Mouse (Mus musculus): Measurements from ENCODE around the gene Dvl2.
A peak's percentile ranks its signal among the peaks of the same experiment; 100 is the strongest.

The Dvl2 gene

DNA sequence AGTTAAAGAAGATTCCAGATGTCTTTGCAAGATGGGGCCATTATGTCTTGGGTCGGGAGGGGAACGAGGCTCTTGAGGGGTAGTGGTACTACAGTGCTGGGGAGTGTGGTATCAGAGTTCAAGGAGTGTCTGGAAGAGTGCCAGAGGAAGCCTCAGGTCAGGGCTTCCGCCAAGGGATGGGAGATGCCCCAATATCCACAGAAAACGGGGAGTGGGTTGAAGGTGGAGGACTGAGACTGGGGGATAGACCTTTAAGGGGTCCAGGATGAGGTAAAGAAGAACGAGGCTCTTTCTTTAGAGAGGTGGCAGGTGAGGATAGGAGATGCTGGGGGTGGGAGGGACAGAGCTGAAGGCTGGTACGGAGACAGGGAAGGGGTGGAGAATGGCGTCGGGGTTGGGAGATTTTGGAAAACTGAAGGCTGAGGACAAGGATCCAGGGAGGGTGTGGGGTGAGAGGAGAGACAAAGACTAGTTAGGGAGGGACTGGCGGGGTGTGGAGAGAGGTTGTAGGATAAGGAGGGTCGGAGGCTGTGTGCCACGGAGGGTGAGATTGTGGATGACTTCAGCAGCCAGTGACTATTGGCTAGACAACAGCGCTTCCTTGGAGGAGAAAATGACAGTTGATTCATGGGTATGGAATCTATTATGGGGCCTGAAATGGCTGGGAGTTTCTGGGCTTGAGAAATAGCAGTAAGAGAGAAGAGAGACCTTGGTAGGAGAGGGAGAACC is 28.2 kb downstream of the Dvl2 start:
- DNase-seq (ENCODE audit: low spot score): no peak

DNA sequence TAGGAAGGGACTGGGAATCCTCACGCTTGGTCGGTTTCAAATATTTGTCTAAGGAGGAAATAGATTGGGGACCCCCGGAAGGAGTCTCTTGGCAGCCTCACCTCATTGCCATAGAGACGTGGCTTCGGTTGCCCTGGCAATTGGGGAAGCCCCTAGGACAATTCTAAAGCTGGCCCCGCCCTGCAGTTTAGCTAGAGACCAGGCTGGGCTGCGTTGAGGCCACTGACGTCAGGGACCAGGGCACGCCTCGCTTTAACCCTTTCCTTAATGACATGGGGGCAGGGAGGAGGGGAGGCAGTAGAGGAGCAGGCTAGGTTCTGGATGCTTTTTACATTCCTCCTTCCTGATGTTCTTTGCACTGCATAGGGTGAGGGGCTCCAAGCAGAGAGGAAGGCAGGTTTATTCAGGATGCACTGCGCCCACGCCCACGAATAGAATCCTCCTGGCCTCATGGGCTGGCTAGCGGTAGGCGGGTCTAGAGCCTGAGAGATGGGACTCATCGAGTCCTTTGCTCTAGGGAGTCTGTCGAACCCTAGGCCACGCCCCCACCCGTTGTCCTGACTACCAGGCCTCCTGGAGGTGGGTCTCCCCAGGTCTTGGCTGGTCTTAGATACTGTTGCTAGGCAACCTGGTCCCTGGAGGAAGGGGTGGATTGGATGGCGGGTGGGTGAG is 28.9 kb downstream of the Dvl2 start:
- DNase-seq (ENCODE audit: low spot score): peak; percentile 87

DNA sequence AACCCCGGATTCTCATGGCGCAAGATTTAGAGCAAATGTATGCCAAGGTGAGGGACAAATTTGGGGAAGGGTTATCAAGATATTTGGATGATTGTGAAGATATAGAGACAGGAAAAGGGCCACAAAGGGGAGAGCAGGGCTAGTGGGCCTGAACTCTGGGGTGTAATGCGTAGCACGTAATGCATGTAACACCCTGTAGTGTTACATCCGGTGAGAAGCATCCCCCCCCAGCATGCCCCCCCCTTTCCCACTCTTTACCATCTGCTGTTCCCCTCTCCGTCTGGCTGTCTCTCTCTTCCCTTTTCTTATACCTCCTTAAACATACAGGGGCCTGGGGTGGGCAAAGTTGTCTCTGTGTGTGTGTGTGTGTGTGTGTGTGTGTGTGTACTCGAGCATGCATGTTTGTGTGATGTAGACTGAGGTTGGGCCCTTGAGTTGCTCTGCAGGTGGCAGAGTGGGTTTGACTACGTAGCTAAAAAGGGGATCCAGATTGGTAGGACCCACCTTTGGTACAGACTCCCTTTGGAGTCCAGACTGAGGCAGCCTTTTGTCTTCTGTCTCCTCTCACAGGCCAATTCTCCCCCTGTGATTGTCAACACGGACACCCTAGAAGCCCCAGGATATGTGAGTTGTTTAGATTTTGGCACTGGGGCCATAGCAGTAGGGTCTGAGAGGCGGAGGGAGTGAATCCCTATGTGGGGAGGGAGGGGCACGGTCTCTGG is 29.6 kb downstream of the Dvl2 start:
- no peak for DNase-seq (ENCODE audit: low spot score)

DNA sequence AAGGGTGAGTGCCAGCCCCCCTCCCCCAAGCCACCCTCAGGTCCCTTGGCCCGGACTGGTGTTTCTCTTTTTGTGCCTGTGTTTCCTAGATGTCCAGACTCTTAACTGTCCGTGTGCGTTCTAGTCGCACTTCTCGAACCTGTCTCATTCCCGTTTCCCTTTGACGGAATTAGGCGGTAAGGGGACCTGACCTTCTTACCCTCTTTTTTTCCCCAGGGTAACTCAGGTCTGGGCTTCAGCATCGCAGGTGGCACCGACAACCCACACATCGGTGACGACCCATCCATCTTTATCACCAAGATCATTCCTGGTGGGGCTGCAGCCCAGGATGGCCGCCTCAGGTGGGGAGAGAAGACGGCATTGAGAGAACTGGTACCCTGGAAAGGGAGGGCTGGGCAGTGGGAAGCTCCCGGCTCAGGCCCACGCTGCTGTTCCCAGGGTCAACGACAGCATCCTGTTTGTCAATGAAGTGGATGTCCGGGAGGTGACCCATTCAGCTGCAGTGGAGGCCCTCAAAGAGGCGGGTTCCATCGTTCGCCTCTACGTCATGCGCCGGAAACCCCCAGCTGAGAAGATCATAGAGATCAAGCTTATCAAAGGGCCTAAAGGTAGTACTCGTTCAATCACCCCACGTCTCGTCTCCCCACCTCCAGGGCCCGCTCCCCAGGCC is 30.4 kb downstream of the Dvl2 start:
- DNase-seq (ENCODE audit: low spot score): no peak

DNA sequence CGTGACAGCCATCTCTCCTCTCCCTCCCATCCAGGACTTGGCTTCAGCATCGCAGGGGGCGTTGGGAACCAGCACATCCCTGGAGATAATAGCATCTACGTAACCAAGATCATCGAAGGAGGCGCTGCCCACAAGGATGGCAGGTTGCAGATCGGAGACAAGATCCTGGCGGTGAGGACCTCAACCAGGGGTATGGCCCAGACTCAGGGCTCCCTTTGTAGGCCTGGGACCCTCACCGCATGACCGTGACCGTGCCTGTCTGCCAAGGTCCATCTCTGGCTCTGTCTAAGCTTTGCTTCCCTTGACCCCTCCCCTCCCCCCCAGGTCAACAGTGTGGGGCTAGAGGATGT is 30.9 kb downstream of the Dvl2 start:
- DNase-seq (ENCODE audit: low spot score): no peak

DNA sequence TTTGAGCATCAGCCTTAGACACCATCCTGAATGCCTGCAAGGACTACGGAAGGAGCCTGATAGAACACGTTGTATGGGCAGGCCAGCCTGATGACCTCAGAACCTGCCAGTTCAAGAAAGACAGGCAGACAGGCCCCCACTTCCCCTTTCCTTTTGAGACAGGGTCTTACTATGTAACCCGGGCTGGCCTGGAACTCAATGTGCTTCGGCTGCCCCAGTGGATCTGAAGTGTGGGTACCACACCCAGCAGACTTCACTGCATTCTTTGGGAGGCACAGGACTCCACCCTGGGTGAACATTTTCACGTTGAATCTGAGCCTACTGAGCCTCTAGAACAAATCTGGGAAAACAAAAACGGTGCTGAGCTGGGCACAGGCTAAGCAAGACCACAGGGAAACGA is 37.8 kb downstream of the Dvl2 start:
- DNase-seq (ENCODE audit: low spot score): no peak

DNA sequence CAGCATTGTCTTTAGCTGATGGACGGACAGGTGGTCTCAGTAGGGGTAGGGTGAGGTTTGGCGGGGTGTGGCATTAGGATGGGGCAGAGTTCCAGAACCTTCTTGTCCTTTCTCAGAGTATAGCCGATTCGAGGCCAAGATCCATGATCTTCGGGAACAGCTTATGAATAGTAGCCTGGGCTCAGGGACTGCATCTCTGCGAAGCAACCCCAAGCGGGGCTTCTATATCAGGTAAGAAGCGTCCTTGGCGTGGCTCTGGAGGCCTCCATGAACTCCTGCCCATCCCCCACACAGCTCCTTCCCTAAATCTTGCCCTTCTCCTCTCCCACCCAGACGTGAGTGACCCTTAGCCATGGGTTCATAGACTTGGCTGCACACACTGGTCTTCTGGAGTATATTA is 39.2 kb downstream of the Dvl2 start:
- DNase-seq (ENCODE audit: low spot score): no peak

DNA sequence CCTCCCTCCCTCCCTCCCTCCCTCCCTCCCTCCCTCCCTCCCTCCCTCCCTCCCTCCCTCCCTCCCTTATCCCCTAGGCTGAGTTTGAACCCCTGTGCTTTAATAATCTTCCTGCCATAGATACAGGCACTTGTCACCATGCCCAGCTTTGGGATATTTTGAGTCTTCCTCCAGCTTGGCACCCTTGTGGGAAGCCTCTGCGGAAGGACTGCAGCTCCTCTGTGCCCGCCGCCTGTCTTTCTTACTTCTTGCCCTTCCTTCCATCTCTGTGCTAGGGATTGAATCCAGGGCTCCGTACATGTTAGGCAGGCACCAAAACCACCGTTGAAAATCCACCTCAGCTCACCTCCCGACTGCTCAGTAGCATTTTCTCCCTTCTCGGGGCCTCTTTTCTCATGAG is 39.8 kb downstream of the Dvl2 start:
- DNase-seq (ENCODE audit: low spot score): no peak

DNA sequence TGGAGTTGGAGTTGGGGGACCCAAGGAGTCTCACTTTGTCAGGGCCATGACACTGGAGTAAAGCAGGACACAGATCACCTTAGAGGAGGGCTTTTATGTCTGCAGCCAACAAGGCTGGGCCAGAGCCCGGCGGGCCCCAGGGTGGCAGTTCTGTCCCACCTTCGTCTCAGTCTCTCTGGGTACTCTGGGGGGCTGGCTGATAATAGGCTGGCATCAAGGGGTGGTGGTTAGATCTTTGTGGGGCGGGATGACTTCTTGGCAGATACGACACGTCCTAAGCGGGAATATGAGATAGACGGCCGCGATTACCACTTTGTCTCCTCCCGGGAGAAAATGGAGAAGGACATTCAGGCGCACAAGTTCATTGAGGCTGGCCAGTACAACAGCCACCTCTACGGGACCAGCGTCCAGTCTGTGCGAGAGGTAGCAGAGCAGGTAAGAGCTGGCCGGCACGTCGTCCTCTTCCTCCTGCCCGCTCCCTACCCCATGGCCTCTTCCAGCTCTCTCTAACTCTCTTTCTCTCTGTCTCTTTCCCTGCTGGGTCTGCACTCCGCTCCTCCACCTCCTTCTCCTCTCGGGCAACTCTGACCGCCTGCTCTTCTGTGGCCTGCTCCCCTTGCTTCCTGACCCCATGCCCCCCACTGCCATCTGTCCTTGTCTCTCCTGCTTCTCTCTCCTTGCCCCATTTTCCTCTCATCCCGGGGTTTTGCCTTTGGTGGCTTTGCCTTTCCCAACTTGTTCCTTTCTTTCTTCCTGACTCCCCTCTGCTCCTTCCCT is 42.1 kb downstream of the Dvl2 start:
- DNase-seq (ENCODE audit: low spot score): no peak

DNA sequence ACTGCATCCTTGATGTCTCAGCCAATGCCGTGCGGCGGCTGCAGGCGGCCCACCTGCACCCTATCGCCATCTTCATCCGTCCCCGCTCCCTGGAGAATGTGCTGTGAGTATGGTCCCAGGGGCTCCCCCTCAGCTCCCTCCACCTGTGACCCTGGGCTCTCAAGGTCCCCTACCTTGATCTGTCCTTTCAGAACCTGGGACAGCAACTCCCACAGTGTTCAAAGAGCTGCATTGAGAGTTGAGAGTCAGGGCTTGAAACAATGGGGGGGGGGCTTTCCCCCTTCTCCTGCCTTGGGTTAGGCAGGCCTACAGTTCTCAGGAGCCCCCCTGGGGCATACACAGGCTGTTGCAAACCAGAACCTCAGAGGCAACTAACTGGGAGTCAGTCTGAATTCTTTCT is 43.3 kb downstream of the Dvl2 start:
- DNase-seq (ENCODE audit: low spot score): no peak

DNA sequence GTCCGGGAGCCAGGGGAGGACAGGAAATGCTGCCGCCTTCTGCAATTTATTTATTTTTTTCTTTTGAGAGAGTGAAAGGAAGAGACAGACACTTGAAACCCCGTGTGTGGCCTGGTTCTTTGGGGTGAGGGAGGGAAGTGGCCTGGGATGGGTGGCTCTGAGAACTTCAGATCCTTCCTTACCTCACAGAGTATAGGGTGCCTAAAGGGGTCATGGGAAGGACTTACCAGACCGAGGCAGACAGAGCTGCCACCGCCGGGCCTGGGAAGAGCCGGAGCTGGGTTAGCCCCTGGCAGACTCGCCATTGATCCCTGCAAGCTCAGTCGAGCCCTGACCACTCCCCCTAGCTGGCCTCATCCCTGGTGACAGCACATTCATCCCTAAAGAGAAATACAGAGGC is 45.0 kb downstream of the Dvl2 start:
- no peak for DNase-seq (ENCODE audit: low spot score)

DNA sequence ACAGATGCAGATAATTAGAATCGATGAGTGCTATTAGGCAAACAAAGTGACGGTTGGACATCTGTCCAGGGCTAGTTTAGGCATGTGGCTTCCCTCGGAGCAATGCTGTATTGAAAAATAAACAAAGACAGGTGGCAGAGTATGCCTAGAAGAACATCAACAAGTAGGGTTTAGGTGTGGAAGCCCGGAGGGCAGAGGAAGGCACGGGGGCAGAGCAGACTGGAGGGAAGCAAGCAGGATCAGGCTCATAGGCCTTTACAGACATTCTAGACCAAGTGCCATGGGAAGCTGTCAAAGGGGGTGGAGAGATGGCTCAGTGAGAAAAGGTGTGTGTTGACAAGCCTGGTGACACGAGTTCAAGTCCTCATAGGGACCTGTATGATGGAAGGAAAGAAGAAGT is 49.0 kb downstream of the Dvl2 start:
- DNase-seq (ENCODE audit: low spot score): no peak

DNA sequence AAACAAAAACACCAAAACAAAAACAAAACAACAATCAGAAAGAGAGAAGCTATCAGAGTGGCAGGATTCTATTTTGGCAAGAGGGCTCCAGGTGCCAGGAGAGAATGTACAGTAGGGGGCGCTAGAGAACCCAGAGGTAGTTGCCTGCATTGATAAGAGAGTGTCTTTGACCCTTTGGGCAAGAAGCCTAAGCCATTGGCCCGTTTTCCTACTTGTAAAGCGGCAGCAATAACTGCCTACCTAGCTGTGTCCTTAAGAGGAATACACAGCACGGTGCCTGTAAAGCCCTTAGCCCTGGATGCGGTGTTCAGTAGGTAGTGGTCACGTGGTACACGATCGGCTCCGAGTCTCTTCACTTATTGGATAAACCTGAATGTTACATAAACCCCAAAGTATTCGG is 49.4 kb downstream of the Dvl2 start:
- no peak for DNase-seq (ENCODE audit: low spot score)

DNA sequence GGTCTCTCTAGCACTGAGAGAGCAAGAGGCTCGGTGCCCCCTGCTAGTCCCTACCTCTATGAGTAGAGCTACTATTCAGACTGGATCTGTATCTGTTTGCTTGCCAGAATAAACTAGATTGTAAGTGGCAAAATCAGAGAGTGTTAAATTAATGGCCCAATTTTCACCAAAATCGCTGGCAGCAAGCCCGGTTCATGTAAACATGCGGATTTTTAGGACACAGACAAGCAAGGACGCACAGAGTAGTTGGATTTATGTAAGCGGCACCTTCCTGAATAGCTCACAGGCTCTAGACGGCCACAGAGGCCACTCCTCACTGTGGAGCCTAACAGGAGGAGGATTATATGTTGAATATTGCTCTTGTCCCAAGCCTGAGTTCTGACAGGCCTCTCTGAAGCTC is 52.8 kb downstream of the Dvl2 start:
- DNase-seq (ENCODE audit: low spot score): no peak

DNA sequence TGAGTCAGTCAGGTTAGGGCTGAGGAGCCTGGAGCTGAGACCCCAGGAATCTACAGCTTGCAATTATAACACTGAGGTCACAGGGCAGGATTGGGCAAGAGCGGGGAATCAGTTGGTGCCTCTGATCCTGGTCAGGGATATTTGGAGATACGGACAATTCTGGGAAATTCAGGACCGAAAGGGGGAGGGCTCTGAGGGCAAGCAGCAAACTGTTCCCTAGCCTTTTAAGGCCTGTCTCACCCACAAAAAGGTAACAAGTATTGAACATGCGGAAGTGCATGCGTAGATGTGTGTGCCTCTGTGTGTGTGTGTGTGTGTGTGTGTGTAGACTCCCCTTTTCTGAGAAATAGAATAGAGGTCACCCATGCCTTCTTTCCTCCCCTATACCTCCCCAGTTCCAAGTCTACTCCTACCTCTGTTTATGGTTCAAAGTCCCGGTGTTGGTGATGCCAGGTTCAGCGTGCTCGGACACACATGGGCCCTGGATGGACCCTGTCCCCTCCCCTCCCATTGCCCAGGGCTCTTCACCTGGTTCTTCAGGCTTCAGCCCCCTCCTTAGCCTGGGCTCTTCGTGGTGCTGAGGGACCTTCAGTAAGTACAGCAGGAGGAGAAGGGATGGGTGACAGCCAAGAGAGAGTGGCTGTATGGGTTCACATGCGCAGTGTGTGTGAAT is 53.6 kb downstream of the Dvl2 start, which contains the start of gene Asgr1:
Gene Asgr1 (plus strand): TSS at position 188 of the 673 bp plus-strand sequence.
- DNase-seq (ENCODE audit: low spot score): no peak

DNA sequence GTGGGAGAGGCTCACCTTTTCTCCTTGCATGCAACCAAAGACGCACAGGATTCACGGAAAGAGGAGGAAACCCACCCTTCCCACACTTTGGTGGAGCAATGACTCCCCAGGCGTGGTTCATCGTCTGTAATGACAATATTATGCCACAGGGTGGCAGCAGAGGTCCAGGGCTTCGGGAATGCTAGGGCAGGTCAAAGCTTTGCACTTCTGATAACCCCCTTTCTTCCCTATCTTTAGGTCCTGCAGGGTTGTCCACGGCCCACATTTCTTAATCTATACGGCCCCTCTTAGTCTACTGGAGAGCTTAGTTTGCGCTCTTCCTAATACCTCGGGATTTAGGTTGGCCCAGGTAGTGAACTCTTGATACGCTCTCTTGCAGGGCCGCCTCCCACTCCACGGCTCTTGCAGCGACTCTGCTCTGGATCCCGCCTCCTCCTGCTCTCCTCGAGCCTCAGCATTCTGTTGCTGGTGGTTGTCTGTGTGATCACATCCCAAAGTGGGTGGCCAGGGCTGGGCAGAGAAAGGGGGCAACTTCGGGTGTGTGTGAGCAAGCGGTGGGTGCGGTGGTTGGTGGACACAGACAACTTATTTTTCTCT is 55.3 kb downstream of the Dvl2 start:
- peak; percentile 86 for DNase-seq (ENCODE audit: low spot score)

DNA sequence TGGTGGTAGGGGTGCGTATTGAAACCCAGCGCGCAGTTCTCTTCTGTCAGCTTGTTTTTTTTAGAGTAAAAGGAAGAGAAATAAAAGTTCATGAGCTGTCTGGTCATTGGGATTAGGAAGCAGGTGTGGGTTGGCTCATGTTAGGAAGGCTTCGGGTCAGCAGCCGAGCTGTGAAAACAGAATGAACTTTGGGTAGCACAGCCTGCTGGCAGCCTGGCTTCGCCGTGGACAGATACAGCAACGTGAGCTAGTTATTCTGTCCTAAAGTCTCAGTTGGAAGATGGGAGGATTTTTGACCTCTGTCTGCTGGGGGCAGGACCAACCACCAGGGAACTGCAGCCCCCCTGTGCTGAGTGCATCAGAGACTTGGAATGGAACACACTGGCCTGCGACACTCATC is 57.4 kb downstream of the Dvl2 start:
- DNase-seq (ENCODE audit: low spot score): no peak

DNA sequence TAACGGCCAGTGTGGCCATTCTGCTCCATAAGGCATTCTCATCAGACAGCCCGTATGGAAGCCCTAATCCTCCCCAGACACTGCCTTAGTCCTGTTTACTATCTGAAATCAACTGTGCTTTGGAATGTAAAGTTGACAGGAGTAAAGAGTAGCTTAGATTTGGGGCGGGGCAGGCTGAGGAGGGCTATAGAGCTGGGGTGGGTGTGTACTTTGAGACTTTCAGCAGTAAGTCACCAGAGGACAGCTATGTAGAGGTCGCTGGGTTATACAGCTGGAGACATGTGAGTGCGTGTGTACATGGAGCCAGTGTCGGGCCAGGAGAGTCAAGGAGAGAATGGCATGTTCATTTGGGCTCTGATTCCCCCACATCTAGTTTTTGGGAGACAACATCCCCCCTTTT is 59.5 kb downstream of the Dvl2 start:
- DNase-seq (ENCODE audit: low spot score): no peak
